Mouse (Mus musculus): ENCODE results near the gene Hus1b.

Gene Hus1b

DNA sequence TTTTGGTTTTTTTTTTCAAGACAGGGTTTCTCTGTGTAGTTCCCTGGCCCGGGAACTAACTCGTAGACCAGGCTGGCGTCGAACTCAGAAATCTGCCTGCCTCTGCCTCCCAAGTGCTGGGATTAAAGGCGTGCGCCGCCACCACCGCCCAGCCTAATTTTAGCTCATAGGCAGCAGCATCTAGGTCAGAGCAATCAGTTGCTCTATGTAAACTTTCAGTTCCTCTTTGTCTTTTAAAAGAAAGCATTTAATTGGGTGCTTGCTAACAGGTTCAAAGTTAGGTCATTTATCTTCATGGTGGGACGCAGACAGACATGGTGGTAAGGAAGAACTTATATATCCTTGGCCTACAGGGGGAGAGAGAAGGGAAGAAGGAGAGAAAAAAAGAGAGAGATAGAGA lies 1.6 kb upstream of the Hus1b start:
- no peak for DNase-seq (ENCODE audit: low spot score)

DNA sequence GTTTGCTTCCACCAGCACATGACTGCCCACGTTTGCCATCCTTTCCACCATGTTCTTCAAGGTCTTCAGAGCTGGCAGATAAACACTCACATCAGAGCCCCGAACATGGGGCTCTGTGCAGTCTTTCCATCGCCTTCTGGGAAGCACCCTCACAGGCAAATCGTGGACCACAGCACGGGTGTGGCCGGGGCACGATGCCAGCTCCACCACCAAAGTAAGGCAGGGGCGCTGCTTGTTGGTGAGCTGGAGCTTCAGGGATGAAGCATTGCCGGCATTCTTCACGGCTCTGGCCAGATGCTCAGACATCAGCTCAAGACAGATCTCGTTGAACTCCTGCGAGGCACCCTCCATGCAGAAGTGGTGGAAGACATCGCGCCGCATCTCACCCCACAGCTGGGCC lies 430 bp downstream of the Hus1b start:
- no peak for DNase-seq (ENCODE audit: low spot score)

DNA sequence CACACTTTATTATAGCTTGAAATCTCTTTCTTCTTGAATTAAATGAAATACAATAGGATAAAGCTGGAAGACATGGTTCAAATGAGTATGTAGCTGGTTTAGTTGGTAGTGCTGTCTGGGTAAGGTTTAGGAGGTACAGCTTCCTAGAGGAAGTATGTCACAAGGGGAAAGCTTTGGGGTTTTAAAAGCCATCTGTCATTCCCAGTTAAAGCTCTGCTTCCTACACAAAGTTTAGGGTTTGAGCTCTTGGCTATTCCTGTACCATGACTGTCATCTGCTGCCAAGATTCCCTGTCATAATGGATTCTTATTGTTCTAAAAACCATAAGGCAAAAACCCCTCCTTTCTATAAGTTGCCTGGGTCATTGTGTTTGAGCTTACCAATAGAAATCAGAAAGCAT lies 1.8 kb downstream of the Hus1b start:
- DNase-seq (ENCODE audit: low spot score) = no peak

DNA sequence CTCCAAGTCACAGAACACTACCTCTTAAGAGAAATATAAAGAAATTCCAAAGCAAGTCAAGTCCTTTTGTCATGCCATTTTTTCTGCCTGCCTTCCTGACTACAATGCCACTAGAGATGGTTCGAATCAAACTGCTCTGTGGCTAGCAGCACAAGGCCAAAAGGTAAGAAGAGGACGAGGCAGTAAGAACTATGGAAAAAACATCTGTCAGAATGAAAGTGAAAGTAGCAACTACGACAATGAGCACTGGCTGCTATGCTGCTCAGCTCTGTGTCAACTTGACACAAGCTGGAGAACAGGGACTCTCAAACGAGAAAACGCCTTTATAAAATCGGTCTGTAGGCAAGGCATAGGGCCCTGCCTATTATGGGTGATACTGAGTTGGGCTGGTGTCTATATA lies 14.6 kb downstream of the Hus1b start:
- DNase-seq (ENCODE audit: low spot score) = no peak

DNA sequence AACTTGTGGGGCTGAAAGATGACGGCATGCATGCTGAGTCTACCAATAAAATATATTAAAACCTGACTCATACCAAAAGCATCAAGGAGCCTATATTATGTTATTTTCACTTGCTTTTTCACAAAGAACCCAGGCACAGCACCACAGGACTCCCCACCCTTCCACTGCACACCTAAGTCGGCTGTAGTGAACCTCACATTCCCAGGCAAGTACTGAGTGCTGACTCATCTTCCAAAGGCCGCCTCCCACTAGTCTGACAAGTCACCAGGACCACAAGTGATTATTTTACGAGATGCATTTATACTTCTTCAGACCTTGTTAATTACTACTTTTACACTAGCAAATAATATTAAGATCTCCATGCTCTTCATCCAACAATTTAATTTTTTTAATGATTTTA lies 15.9 kb downstream of the Hus1b start:
- peak; percentile 13 for DNase-seq (ENCODE audit: low spot score)

DNA sequence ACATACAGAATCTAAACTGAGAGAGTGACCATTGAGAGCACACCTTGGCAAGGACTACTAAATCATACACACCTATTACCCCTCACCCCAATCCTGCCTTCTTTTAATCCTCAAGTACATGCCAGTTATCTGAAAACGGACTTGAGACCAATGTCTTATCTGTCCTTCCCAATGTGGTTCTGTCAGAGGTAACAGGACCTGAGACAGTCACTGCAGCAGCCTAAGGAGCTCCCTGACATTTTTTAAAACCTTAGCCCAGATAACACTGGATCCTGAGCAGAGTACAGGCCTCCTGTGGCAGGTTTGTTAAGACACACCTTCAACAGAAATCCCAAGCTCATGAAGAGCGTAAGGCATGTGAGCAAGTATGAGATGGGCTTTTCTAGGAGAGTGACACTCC lies 18.4 kb downstream of the Hus1b start:
- no peak for DNase-seq (ENCODE audit: low spot score)

DNA sequence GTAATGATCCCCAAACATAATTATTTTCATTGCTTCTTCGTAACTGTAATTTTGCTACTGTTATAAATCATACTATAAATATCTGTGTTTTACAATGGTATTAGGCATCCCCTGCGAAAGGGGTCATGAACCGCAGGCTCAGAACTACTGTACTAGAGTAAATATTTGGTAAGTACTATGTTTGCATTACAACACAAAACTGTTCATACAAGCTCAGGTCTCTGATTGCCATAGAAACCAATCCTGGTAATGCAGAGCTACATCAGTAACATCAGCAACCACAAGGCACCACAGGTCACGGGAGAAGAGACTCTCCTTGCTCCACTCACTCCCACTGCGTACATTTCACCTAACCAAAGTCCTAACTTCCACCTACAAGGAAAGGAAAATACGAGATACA lies 23.3 kb downstream of the Hus1b start:
- no peak for DNase-seq (ENCODE audit: low spot score)

DNA sequence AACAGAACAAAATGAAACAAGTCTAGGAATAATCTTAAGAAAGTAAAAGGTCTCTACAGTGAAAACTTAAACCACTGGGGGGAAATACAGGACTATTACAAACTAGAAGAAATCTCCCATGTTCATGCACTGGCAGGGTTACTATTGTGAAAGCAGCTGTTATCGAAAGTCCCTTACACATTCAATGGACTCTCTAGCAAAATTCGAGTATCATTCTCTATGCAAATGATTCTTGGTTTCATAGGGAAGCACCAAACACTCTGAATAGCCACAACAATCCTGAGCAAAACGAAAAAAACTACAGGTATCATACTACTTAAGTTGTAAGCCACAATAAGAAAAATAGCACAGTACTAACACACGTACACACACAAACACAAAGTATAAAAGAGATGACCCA lies 25.6 kb downstream of the Hus1b start:
- no peak for DNase-seq (ENCODE audit: low spot score)

DNA sequence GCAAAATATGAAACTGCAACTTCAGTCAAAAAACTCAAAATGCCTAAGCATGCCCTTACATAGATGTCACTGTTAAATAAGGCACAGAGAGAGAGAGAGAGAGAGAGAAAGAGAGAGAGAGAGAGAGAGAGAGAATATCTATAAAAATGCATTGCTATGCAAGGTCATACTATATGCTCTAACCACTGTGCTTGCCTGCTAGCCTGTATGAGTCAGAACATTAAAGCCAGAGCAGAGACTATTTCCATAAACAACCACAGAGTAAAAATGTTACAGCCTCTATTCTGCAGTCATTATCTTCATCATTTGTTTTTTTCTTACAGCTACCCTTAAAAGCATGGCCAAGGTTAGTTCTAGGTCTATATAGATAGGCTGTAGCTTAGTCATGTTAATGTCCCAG lies 33.8 kb downstream of the Hus1b start:
- DNase-seq (ENCODE audit: low spot score) = no peak

DNA sequence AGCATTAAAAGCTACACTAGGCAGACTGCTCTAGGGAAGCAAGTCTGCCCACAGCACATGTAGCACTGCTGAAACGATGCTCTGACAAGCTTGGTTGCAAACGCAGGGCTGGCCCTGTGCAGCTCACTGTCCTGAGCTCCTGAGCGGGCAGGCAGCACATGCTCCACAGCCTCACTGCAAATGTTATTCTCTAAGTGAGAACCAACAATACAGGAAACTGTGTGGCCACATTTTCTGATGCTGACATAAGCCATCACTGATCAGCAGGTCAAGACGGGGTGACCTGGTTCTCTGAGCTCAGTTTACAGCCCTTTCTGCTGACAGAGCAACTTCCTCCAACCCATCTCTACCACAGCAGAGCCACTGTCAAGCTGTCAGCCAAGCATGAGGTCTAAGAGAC lies 34.5 kb downstream of the Hus1b start:
- no peak for DNase-seq (ENCODE audit: low spot score)

DNA sequence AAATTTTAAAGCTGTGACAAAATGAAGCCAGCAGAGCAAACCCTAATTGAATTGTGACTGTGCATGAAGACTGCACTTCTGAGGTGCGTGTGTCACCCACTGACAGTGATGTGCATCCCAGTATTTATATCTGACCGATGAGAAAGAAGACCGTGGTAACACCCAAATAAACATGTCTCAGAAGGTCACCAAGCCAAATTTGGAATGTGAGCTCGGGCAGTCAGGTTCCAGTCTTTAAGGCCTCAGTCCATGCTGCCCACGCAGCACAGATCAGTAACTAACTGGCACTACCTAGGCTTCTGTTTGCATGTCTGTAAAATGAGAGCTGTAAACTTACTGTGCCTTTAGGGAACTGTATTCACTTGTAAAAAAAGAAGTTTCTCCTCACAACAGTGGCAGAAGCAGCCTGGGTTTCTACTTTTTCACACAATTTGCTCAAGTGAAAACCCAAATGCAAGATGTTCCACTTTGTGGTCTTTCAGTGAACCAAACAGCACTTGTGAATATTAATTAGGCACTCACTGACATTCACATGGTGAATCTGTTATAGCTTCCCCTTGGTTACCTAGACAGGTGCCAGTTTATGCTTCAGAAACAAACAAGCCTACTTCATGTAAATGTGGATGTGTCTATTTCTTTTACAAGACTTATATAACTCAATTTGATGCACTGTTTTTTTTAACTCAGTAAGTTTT lies 35.5 kb downstream of the Hus1b start:
- no peak for DNase-seq (ENCODE audit: low spot score)

DNA sequence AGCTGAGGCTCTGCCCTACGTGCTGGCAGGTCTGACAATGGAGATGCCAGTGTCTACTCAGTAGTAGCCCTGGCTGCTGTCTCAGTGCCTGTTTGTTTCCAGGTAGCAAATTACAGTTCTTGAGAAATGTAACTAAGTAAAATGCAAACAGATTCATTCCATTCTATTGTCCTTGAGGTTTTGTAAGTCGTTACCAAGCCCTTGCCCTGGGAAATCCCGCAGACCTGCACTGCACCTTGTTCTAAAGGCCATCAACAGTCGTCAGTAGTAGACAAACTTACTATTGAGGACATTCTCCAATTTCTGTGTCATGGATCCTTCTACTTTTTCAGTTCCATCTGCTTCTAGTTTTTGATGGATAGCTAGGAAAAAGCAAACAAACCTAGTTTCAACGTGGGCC lies 36.7 kb downstream of the Hus1b start:
- no peak for DNase-seq (ENCODE audit: low spot score)

DNA sequence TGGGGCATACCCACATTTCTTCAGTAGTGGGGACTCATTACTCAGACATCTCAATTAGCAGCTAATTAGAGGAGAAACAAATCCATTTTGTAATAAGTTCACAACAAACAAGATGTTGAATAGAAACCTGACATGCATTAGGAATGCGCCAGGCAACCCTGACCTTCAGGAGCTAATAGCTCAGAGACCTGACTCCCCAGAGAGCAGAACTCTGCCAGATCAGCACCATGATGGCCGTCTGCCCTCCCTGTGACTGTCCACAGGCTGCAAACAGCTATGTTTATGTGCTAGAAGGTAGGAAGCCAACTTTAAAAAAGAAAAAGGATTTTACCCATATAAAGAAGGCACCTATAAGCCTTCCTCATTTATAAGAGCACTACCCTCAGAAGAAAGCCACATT lies 45.3 kb downstream of the Hus1b start:
- DNase-seq (ENCODE audit: low spot score) = no peak

DNA sequence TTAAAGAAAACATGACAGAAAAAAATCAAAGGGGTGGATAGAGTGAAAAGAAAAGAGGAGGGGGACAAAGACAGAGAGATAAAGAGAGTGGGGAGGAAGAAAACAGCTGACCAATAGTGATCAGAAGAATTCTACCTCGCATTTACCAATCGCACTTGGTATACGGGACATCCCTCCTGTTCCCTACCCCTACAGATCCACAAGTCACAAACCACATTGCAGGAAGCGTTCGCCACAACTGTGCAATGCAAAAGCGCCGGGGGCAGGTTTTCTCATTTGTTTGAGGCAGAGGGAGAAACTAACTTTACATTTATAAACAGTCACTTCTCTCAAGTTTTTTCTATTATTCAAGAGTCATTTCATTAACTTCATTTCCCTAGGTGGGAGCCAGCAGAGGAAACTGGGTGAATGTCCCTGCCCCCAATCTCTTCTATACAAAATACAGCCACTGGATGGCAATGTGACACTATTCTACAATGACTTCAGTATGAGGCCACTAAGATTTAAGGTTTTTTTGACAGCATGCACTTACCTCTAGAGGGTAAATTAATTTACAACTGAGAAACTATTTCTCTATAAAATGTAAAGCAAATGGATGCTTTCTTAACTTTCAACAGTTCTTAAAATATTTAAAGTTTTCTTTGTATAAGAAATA lies 46.0 kb downstream of the Hus1b start:
- DNase-seq (ENCODE audit: low spot score) = no peak
